Mouse (Mus musculus): Measurements from ENCODE around the gene Crb2. TPM values are rescaled to one million over a fixed set of nuclear protein-coding genes. Genes with fewer than 3 reads are reported as not detected.
A peak's percentile ranks its signal among the peaks of the same experiment; 100 is the strongest.

Gene Crb2
- polyA plus RNA-seq, 1 experiment, result 1.7 TPM

DNA sequence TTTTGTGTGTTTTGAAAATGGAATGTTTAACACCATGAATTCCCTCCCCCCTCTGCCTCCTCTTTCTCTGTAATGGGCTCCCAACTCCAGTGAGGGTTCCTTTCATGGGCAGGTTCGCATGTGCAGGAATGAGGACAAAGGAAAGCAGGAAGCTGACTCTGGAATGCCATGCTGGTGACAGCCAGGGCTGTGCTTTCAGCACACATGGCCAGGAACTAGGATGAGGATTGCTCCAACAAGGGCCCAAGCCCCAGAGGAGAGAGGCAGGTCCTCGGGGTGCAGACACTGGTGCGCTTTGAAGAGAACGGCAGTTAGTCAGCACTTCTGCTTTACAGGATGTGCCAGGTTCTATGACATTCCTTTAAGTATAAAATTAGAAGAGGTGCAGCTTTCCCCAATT, 66.7 kb downstream of the Crb2 start:
- peak in 1 of 2 experiments; percentile 33 for DNase-seq (ENCODE audit: extremely low spot score in 1 of 2, low spot score in 1 of 2)

Other genes starting within 250 kb of the Crb2 start
- 75.6 and 75.7 TPM in 2 replicates for gene Strbp, start 72.4 kb upstream of the Crb2 start, polyA plus RNA-seq (2012; rRNA removed)